Mouse (Mus musculus) intestine, embryonic 16.5 days (tissue): ENCODE results near the gene Cxcr1. TPM values are rescaled to one million over a fixed set of nuclear protein-coding genes. Genes with fewer than 3 reads are reported as not detected.

Experiments
- ATAC-seq: fragments of 200-750 bp; cut with Nextera tagmentation; 2 replicates; pipeline ENCODE4 v1.8.0; 2017; ENCODE audit warnings: moderate TSS enrichment, moderate library complexity
- H3K27ac ChIP-seq: fragments of 300-500 bp; sonication (generic); 2 replicates; pipeline ENCODE4 v1.5.1; 2014; ENCODE audit warnings: mild to moderate bottlenecking, low read length
- H3K27me3 ChIP-seq: fragments of 300-500 bp; sonication (generic); replicated peaks from 2 replicates; pipeline ENCODE4 v1.6.1; 2014; ENCODE audit warnings: low read length, control low read depth, mixed read lengths; ENCODE audit not compliant: control insufficient read depth, insufficient read depth
- H3K36me3 ChIP-seq: fragments of 300-500 bp; sonication (generic); 2 replicates; pipeline ENCODE4 v1.6.1; 2014; ENCODE audit warnings: low read length, control low read depth; ENCODE audit not compliant: control insufficient read depth, insufficient read depth
- H3K4me1 ChIP-seq: fragments of 300-500 bp; sonication (generic); 2 replicates; pipeline ENCODE4 v1.6.1; 2014; ENCODE audit warnings: low read length, control low read depth, mixed read lengths; ENCODE audit not compliant: control insufficient read depth, insufficient read depth
- H3K4me2 ChIP-seq: fragments of 300-500 bp; sonication (generic); 2 replicates; pipeline ENCODE4 v1.6.1; 2014; ENCODE audit warnings: low read depth, low read length, control low read depth
- H3K4me3 ChIP-seq: fragments of 300-500 bp; sonication (generic); 2 replicates; pipeline ENCODE4 v1.5.1; 2014; ENCODE audit warnings: mild to moderate bottlenecking, low read length
- H3K9ac ChIP-seq: fragments of 300-500 bp; sonication (generic); 2 replicates; pipeline ENCODE4 v1.6.1; 2014; ENCODE audit warnings: low read depth, low read length
- H3K9me3 ChIP-seq: fragments of 300-500 bp; sonication (generic); 2 replicates; pipeline ENCODE4 v1.6.1; 2016; ENCODE audit warnings: low read length, control low read depth; ENCODE audit not compliant: control insufficient read depth
- WGBS: fragments of 180-500 bp; shearing (Covaris S2); extraction: QIAGEN DNeasy Blood & Tissue Kit; methylation state at CpG from one replicate; pipeline ENCODE4 v1.1.7; 2014; 5-methylcytosine and 5-hydroxymethylcytosine counted together
- microRNA counts: library from miRNA; unstranded; fragments of <30 nt; microRNA quantifications from one replicate; lab custom pipeline; 2016
- microRNA-seq: library from miRNA; unstranded; fragments of <30 nt; microRNA quantifications from one replicate; pipeline ENCODE4, GENCODE M21; 2016
- polyA plus RNA-seq: library from polyadenylated mRNA; unstranded; fragments of >200 nt; fragmentation: Nextera tagmentation; extraction: Ambion mirVana; gene quantifications from 2 replicates; pipeline ENCODE4 v1.2.1, GENCODE M21; 2015

The Cxcr1 gene
- polyA plus RNA-seq, 1 experiment from 2014 or later = not detected

GRCm38 (mm10) chr1:74155435-74156012 is 38.9 kb downstream of the Cxcr1 start:
- no peaks in the 10 kb centered on the region for H3K27me3 ChIP-seq
- H3K4me1 ChIP-seq = no peaks in the 10 kb centered on the region
- H3K4me2 ChIP-seq = no peak overlapping the region
- H3K4me3 ChIP-seq = no peak overlapping the region
- no peaks in the 10 kb centered on the region for H3K9me3 ChIP-seq
- no peak overlapping the region for H3K27ac ChIP-seq
- H3K36me3 ChIP-seq = no peaks in the 10 kb centered on the region
- no peak overlapping the region for H3K9ac ChIP-seq
- ATAC-seq = no peak
- 85% methylated on average over 6 of the region's 6 CpGs for WGBS

GRCm38 (mm10) chr1:74153461-74154184 is 40.8 kb downstream of the Cxcr1 start, which contains the start of gene Cxcr2:
Gene Cxcr2, plus strand, starts transcription at chr1:74153989.
- no peak within 1 kb of the TSS for H3K4me3 ChIP-seq
- no peak for ATAC-seq
- 70% methylated on average over 8 of the region's 8 CpGs for whole genome bisulfite sequencing
- H3K9me3 ChIP-seq = no peaks in the 10 kb centered on the region
- no peaks in the 10 kb centered on the region for H3K36me3 ChIP-seq
- no peak within 1 kb of the TSS for H3K27ac ChIP-seq
- no peak within 1 kb of the TSS for H3K4me2 ChIP-seq
- H3K9ac ChIP-seq = no peak within 1 kb of the TSS
- no peaks in the 10 kb centered on the region for H3K27me3 ChIP-seq
- no peaks in the 10 kb centered on the region for H3K4me1 ChIP-seq

DNA sequence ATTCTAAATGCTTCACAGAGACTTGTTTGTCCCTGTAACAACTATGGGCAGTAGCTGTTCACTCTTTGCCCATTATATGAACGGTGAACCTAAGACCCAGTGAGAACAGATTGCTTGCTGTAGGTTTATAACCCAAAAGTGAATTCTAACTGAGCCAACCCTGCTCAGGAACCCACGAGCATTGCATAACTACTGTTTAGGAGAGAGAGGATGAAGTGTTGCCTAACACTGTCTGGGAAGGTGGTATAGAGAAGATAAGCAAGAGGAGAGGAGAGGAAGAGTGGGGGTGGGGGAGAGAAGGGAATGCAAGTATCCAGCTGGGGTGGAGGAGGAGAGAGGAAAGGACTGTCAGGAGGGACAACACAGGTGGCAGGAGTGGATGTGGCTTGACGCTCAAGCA is 43.3 kb downstream of the Cxcr1 start:
- ATAC-seq = no peak
- Histone ChIP-seq H3K27me3 (no peaks in the 10 kb centered on the region), H3K9ac (no peak overlapping the region), H3K9me3 (no peaks in the 10 kb centered on the region), H3K27ac (no peak overlapping the region), H3K4me2 (no peak overlapping the region), H3K4me3 (no peak overlapping the region), H3K4me1 (peaks cover 3% of the 10 kb centered on the region; the same call in 1 of the 2 replicates), H3K36me3 (no peaks in the 10 kb centered on the region)
- 65% methylated on average over 3 of the region's 3 CpGs for WGBS

- no peak overlapping the region for H3K4me2 ChIP-seq
- H3K27ac ChIP-seq = no peak overlapping the region
- no peak overlapping the region for H3K9ac ChIP-seq
- no peaks in the 10 kb centered on the region for H3K27me3 ChIP-seq
- no peaks in the 10 kb centered on the region for H3K36me3 ChIP-seq
- H3K4me1 ChIP-seq = peaks cover 3% of the 10 kb centered on the region; the same call in 1 of the 2 replicates
- no peak overlapping the region for H3K4me3 ChIP-seq
- no peaks in the 10 kb centered on the region for H3K9me3 ChIP-seq
- WGBS = 77% methylated on average over 3 of the region's 3 CpGs
- ATAC-seq = no peak
Observed at GRCm38 (mm10) chr1:74150101-74150500, 44.3 kb downstream of the Cxcr1 start.

DNA sequence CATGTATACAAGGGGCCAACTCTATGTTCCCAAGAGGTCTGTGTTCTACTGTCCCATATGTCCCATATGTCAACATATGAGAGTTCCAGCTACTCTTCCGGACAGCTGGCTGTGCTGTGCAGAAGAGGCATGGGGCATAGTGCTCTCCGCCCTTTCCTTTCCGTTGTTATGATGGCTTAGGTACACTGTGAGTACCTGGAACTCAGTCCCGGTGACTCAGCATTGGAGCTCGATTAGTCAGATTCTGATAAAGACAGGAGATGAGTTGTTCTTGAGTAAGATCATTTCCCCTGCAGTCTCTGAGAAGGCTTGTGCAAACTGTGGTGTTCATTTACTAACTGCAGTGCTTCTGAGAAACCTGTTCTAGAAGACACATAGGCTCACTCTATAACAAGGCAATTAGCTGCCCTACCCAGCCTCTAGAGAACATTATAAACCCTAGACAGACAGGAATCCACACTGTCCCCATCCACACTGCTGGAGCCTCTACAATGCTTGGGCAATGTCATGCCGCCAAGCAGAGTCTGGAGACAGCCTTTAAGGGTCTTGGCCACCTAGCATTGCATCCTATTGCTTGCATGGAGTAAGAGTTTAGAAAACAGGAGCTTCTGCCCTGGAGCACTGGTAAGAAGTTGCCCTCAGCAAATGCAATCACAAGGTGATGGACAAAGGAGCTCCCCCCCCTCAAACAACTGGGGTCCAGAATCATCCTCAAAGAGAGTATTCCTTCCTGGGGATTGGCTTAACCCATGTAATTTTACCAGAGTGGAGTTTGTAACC is 45.1 kb downstream of the Cxcr1 start:
- WGBS = 68% methylated on average over 6 of the region's 6 CpGs

More for the DNA sequence above, 45.1 kb downstream of the Cxcr1 start:
- ATAC-seq = no peak
- no peak overlapping the region for H3K4me2 ChIP-seq
- H3K4me1 ChIP-seq = peaks cover 3% of the 10 kb centered on the region; the same call in 1 of the 2 replicates
- H3K27me3 ChIP-seq = no peaks in the 10 kb centered on the region
- H3K36me3 ChIP-seq = no peaks in the 10 kb centered on the region
- no peak overlapping the region for H3K27ac ChIP-seq
- no peaks in the 10 kb centered on the region for H3K9me3 ChIP-seq
- H3K9ac ChIP-seq = no peak overlapping the region
- H3K4me3 ChIP-seq = no peak overlapping the region

MicroRNAs within 50 kb of the gene (microRNA counts, 519-probe panel; counts per million panel counts)
- microRNA mmu-miR-1928 (lab: Ali Mortazavi, UCI) = 1,939 counts per million, percentile 40 among the panel's probes with 10 or more counts

Small RNA genes lying within 50 kb of the gene (microRNA-seq; reads per million reads assigned to microRNA genes)
- gene Mir1928 = not detected

Other genes starting within 250 kb of the Cxcr1 start
- 20.2 and 23.4 TPM in 2 replicates for gene Tns1, start 70.2 kb downstream of the Cxcr1 start, polyA plus RNA-seq
- gene Rufy4, start 69.1 kb downstream of the Cxcr1 start, polyA plus RNA-seq = 0.12 and 0.31 TPM in 2 replicates
- gene Cxcr2, start 40.6 kb downstream of the Cxcr1 start, polyA plus RNA-seq = 0.22 and 0.27 TPM in 2 replicates
- gene Arpc2, start 41.5 kb upstream of the Cxcr1 start, polyA plus RNA-seq = 556 and 575 TPM in 2 replicates
- 2.6 and 2.7 TPM in 2 replicates for gene Gpbar1, start 83.9 kb upstream of the Cxcr1 start, polyA plus RNA-seq
- gene Aamp, start 90.1 kb upstream of the Cxcr1 start, polyA plus RNA-seq = 246 and 256 TPM in 2 replicates
- gene Pnkd, start 90.3 kb upstream of the Cxcr1 start, polyA plus RNA-seq = 139 and 148 TPM in 2 replicates
- gene Tmbim1, start 111.0 kb upstream of the Cxcr1 start, polyA plus RNA-seq = 77.3 and 79.8 TPM in 2 replicates
- gene Catip, start 167.5 kb upstream of the Cxcr1 start, polyA plus RNA-seq = 0.24 and 0.50 TPM in 2 replicates
- gene Slc11a1, start 180.6 kb upstream of the Cxcr1 start, polyA plus RNA-seq = 8.0 and 8.9 TPM in 2 replicates
- 69.4 and 72.3 TPM in 2 replicates for gene Ctdsp1, start 196.9 kb upstream of the Cxcr1 start, polyA plus RNA-seq
- 207 and 244 TPM in 2 replicates for gene Vil1, start 214.7 kb upstream of the Cxcr1 start, polyA plus RNA-seq